Mouse (Mus musculus): ENCODE measurements at regions not wholly inside any gene's neighbourhood (a gene's known extent, or its start where the extent isn't known, plus 50 kb on each side); places are given as distances from the start of the nearest gene placed in this dataset.

DNA sequence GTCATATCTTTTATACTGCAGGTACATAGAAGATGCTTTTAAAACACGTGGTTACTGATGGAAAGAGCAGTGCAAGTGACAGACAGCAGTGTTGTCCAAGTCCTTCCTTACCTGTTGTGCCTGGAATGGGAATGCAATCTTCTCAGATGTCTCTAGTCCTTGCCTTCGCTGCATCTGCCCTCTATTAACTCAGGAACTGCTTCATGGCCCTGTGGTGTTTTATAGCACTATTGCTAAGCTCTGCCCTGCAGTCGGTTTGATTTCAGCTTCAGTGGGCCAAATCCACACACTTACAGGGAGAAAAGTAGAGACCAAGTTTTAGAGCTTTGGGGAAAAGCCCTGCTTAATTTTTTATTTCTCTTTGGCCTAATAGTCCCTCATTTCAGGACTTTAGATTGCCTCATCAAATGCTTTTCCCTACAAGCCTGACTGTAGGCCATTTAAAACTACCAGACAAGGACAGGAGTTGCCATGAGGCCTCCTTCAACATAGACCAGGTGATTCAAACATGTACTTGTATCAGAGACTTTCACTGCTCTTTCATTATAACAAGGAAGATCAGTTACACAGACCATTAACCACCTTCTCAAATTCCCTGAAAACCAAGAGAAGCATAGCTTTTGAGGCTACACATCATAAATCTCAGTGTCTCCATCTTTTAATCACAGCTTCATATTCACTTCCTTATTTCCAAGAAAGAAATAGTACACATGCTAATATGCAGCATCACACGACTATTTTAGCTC is 358.7 kb downstream of the Dnajb9 start:
- no peak for DNase-seq (ENCODE audit: low spot score)

DNA sequence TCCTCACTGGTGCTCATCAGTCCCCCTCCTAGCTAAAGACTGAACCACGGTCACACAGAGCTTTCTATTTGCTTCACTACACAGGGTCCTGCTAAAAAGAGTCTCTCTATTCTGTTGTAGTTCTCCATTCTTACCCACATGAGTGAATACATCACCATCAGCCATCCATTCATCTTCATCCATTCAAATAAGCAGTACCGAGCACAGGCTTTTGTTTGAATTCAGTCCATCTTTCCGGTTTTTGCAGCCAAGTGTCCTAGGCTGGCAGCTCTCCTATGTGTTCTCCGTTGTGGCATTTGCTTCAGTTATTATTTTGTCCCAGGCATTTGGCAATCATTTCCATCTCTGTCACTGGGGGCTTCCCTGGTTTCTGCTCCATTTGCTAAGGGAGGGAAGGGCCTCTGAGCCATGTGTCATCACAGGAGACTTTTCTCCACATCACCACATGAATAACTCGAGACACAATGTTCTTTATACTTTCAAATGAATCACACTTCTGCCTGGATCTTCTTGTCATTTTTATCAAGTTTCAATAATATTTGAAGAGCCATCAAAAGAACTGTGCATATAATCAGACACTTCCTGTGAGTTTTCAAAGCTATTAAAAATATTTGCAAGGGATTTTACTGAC is 366.1 kb downstream of the Dnajb9 start:
- DNase-seq (ENCODE audit: low spot score), result no peak

DNA sequence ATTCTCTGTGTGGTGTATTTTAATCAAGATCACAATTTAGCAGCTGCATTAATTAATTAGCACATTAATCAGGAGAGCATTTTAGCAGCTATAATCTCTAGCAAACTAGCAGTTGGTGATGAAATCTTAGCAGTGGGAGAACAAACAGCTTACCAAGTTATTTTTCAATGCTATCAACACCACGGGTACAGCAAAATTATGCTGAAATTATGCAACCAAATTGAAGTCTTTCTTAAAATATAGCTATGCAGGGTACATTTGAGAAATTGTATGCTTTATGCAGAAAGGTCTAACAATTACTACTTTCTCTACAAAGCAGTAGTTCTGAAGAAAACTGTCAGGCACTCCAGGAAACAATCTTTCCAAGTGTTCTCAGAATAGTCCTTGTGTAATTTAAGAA is 378.1 kb downstream of the Dnajb9 start:
- DNase-seq (ENCODE audit: low spot score), result no peak

DNA sequence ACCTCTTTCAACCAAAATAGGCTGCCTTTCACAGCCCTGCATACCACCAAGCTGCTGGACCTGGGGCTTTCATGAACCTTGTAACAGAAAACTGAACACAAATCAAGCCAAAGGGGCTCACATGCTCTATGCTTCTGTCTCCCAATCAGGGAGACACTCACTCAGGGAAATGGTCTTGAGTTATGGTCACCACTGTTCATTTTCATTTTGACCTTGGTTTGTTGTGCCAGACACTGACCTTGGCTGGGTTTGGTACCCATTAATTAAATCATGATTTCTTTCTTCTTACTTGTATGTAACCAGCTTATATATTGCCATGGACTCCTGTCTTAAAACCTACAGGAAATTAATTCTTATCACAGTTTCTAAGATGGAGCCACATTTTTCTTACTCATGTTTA is 381.5 kb downstream of the Dnajb9 start:
- no peak for DNase-seq (ENCODE audit: low spot score)

DNA sequence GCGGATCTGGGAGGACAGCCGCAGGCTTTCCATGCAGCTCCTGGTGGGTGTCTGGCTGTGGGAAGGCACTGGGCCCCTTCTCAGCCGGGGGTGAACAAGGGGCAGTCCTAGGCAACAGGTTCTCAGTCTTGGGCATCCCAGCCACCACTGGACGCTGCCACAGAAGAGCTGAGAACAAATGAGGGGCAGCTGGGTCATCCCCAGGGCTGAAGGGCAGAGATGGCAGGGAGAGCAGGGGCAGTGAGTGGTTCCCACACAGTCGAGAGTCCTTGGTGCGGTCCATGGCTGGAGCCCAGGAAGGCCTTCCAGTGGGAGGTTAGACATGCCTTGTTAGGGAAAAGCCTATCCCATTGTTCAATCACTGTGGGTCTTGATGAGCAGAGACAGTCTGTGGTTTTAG is 382.2 kb downstream of the Dnajb9 start:
- no peak for DNase-seq (ENCODE audit: low spot score)

DNA sequence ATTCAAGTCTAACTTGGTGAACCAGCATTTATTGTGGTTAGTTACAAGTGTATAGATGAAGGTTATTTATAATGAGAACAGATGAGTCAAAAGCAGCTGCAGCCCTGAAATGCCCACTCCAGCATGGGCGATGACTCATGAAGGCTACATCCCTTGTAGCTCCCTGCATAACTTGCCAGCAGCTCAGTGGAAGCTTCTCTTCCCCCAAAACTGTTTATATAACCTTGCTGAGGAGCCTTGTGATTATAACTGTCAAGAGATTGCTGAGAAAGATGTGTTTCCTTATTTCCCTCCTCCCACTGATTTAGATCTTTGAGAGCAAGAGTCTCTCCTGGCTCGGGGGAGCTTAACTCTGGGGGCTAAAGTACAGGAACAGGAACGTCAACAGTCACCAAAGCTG is 382.8 kb downstream of the Dnajb9 start:
- no peak for DNase-seq (ENCODE audit: low spot score)

DNA sequence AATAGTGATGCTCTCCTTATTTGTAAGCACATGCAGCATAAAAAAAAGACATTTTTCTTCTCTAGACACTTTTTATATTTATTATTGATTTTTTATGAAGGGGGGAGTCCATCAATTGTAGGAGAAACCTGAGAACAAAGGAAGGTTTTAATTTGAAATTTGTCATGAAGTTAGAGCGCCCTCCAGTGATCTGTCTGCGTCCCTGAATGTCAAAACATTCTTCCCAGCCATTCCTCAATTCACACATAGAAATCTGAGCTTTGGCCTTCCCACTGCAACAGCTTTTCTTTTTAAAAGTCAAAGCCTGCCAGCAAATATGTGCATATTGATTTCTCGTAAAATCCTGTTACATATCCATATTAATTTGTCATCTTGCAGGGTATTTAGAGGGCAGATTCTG is 396.6 kb downstream of the Dnajb9 start:
- peak; percentile 14 for DNase-seq (ENCODE audit: low spot score)

DNA sequence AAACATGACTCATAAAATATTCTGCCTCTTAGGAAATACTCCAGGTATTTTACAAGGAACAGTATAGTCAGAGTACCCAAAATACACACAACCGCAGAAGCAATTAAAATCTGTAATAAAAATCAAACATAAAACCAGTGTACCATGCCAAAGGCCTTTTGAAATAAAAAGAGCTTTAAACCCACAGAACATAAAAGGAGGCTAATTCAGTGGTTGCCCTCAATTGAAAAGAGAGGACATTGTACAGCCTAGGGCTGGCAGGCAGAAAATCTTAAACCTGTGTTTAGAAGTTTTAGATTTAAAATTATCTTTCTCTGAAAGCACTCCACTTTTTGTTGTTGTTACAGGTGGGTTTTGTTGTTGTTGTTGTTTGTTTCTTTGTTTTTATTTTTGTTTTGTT is 437.4 kb downstream of the Dnajb9 start:
- DNase-seq (ENCODE audit: low spot score), result no peak

DNA sequence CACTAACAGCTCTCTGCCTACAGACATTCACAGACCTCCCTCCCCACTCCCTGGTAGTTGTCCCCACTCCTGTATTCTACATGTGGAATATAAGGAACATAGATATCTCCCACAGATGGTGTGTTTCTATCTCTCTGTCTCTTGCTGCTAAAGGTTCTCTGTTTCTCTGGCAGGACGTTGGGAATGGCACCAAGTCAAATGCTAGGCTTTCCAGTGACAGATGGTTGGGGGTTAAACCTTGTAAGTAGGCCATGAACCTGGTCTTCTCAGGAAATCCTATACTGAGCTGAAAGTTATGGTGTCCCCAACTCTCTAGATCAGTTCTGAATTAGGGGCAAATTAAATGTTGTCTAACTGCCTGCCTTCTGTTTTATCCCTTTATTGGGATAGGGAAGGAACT is 448.0 kb downstream of the Dnajb9 start:
- DNase-seq (ENCODE audit: low spot score), result no peak

All from MN1 (cell line).